In genomic region chr14:71075671-71076070, GRCm38 (mm10) we compare ENCODE assay signal across 20 mouse cellular contexts.
A peak's percentile ranks its signal among the peaks of the same experiment; 100 is the strongest.
DNase-seq lines count a peak whose midpoint lies in the region; ATAC-seq and TF ChIP-seq lines count a peak whose summit lies in the region.
"Had no signal": no experiment of that assay in that cellular context is flagged by ENCODE, and none has a peak within 500 bp of the region (broad histone marks: within the 10 kb centered on the region; RNA-seq: fewer than 3 reads in every experiment).

No protein-coding gene starts in this region.

- DNase-seq in MEL (ENCODE audit: low read depth, low spot score): no peak
- DNase-seq in induced T-regulatory cell, adult 2 months (ENCODE audit: low read depth): peak; percentile 15
- peak; percentile 74 for DNase-seq in thymus, postnatal 0 days (ENCODE audit: low spot score)
- DNase-seq in thymus, postnatal 36 days: peak; percentile 7 to 20
- DNase-seq in frontal cortex, postnatal 36 days (ENCODE audit: low spot score in 2 of 2): no peak
- no peak for DNase-seq in layer of hippocampus, postnatal 25 days (ENCODE audit: extremely low spot score in 1 of 2, low spot score in 1 of 2)
- no peak for DNase-seq in right cerebral cortex, postnatal 4 days
- DNase-seq: adrenal gland, postnatal 14 days; cerebellum, adult 11-12 months; cerebellum, adult 9-11 months; gastrocnemius, postnatal 10 days; heart, adult 2 months had no signal

- no peak for TF ChIP-seq RAD21 in MEL (IDR thresholded peaks at IDR 0.05; ENCODE audit: low read depth, low read length)

- H3K36me3 ChIP-seq in MEL (ENCODE audit: control insufficient read depth in 1 of 2, insufficient read depth in 2 of 2, low read length in 2 of 2): peaks cover 0 to 22% of the 10 kb centered on the region in 2 experiments; a peak in 2 of 4 replicates
- H3K36me3 ChIP-seq: embryonic facial prominence, embryonic 15.5 days; forebrain, embryonic 15.5 days; heart, embryonic 15.5 days; hindbrain, embryonic 10.5 days; hindbrain, embryonic 15.5 days had no signal

- peaks cover 3 to 21% of the 10 kb centered on the region in 2 experiments for H3K4me1 ChIP-seq in MEL (ENCODE audit: control insufficient read depth in 1 of 2, insufficient read depth in 2 of 2, low read length in 2 of 2)
- H3K4me1 ChIP-seq: embryonic facial prominence, embryonic 15.5 days; forebrain, embryonic 15.5 days; heart, embryonic 15.5 days; hindbrain, embryonic 10.5 days; hindbrain, embryonic 15.5 days had no signal

- H3K79me2 ChIP-seq in MEL (ENCODE audit: control insufficient read depth, insufficient read depth, low read length, poor library complexity): no peaks in the 10 kb centered on the region

- no peak for ATAC-seq in erythroblast, adult 5-6 weeks (replicated peaks; ENCODE audit: low FRiP score, poor library complexity, severe bottlenecking)
- ATAC-seq: forebrain, embryonic 15.5 days; inflammation-experienced regulatory T-cells, adult 6 months; Patski had no signal

- H3K27me3 ChIP-seq in MEL (ENCODE audit: control insufficient read depth in 1 of 2, insufficient read depth in 2 of 2, low read length in 2 of 2): no peaks in the 10 kb centered on the region
- H3K27me3 ChIP-seq: embryonic facial prominence, embryonic 15.5 days; forebrain, embryonic 15.5 days; heart, embryonic 15.5 days; hindbrain, embryonic 15.5 days; Patski had no signal

- no peak for TF ChIP-seq CTCF in MEL (IDR thresholded peaks at IDR 0.05 in 2 of 3, conservative IDR thresholded peaks at IDR 0.05 in 1 of 3; ENCODE audit: control insufficient read depth in 1 of 3, insufficient read depth in 1 of 3, low read depth in 2 of 3, low read length in 3 of 3, poor library complexity in 1 of 3, severe bottlenecking in 1 of 3)

- no peak for TF ChIP-seq EP300 in MEL (IDR thresholded peaks at IDR 0.05; ENCODE audit: low read depth in 1 of 2, low read length in 2 of 2)

- TF ChIP-seq POLR2A in MEL (IDR thresholded peaks at IDR 0.05; ENCODE audit: control insufficient read depth in 1 of 2, insufficient read depth in 1 of 2, low read depth in 1 of 2, low read length in 2 of 2, poor library complexity in 1 of 2): no peak

- peak overlapping the region; percentile 1; the same call in 1 of the 2 replicates for H3K27ac ChIP-seq in MEL (ENCODE audit: control insufficient read depth, low read depth, low read length)
- H3K27ac ChIP-seq: embryonic facial prominence, embryonic 15.5 days; forebrain, embryonic 15.5 days; heart, adult 2 months; heart, embryonic 15.5 days; hindbrain, embryonic 10.5 days; hindbrain, embryonic 15.5 days had no signal

- no peaks in the 10 kb centered on the region for H3K9me3 ChIP-seq in MEL (replicated peaks; ENCODE audit: insufficient read depth, low read length)
- H3K9me3 ChIP-seq: embryonic facial prominence, embryonic 15.5 days; forebrain, embryonic 15.5 days; heart, embryonic 15.5 days; hindbrain, embryonic 10.5 days; hindbrain, embryonic 15.5 days had no signal

- H3K4me3 ChIP-seq in MEL (ENCODE audit: control insufficient read depth in 1 of 2, insufficient read depth in 1 of 2, low read depth in 2 of 2, low read length in 2 of 2): no peak overlapping the region
- H3K4me3 ChIP-seq: embryonic facial prominence, embryonic 15.5 days; forebrain, embryonic 15.5 days; heart, adult 2 months; heart, embryonic 15.5 days; hindbrain, embryonic 10.5 days; hindbrain, embryonic 15.5 days had no signal

- no peak overlapping the region for H3K9ac ChIP-seq in MEL (ENCODE audit: control insufficient read depth, low read depth, low read length, poor library complexity, severe bottlenecking)
- H3K9ac ChIP-seq: embryonic facial prominence, embryonic 15.5 days; forebrain, embryonic 15.5 days; heart, embryonic 15.5 days; hindbrain, embryonic 15.5 days had no signal

TF ChIP-seq in MEL, 35 proteins besides CTCF, POLR2A, EP300 and RAD21:
- TF ChIP-seq UBTF (IDR thresholded peaks at IDR 0.05; ENCODE audit: borderline replicate concordance, insufficient read depth, low read depth, low read length): no peak
- TF ChIP-seq MAZ (IDR thresholded peaks at IDR 0.05; ENCODE audit: low read depth, low read length): no peak
- TF ChIP-seq GABPA (IDR thresholded peaks at IDR 0.05; ENCODE audit: low read depth, low read length): no peak
- TF ChIP-seq POLR2AphosphoS5 (IDR thresholded peaks at IDR 0.05; ENCODE audit: borderline replicate concordance, low read depth, low read length): no peak
- no peak for TF ChIP-seq MAX (IDR thresholded peaks at IDR 0.05; ENCODE audit: low read length)
- no peak for TF ChIP-seq ZKSCAN1 (IDR thresholded peaks at IDR 0.05; ENCODE audit: low read depth, low read length)
- no peak for TF ChIP-seq USF1 (IDR thresholded peaks at IDR 0.05; ENCODE audit: low read depth, low read length)
- no peak for TF ChIP-seq TBP (IDR thresholded peaks at IDR 0.05; ENCODE audit: low read depth, low read length)
- TF ChIP-seq TCF12 (IDR thresholded peaks at IDR 0.05; ENCODE audit: low read depth, low read length): no peak
- no peak for TF ChIP-seq MEF2A (IDR thresholded peaks at IDR 0.05; ENCODE audit: extremely low read depth, insufficient replicate concordance, low read depth, low read length, poor library complexity, severe bottlenecking)
- no peak for TF ChIP-seq CHD2 (IDR thresholded peaks at IDR 0.05; ENCODE audit: low read length)
- no peak for TF ChIP-seq E2F4 (IDR thresholded peaks at IDR 0.05; ENCODE audit: borderline replicate concordance, low read depth, low read length)
- TF ChIP-seq RCOR1 (IDR thresholded peaks at IDR 0.05; ENCODE audit: low read depth, low read length): no peak
- TF ChIP-seq MYC (IDR thresholded peaks at IDR 0.05; ENCODE audit: low read depth, low read length): no peak
- no peak for TF ChIP-seq ETS1 (IDR thresholded peaks at IDR 0.05; ENCODE audit: low read depth, low read length)
- no peak for TF ChIP-seq ELF1 (IDR thresholded peaks at IDR 0.05; ENCODE audit: low read depth, low read length)

Comparison
In these comparisons a context has a peak if more than half of its experiments do, and no peak if none do; other contexts are left out.
1. DNase-seq: peak in induced T-regulatory cell, adult 2 months (single experiment), thymus, postnatal 0 days (single experiment) and thymus, postnatal 36 days (2 of 2); none in MEL (single experiment), frontal cortex, postnatal 36 days (0 of 2), layer of hippocampus, postnatal 25 days (0 of 2) and right cerebral cortex, postnatal 4 days (single experiment).